23 mouse cellular contexts compared by ENCODE assay signal in genomic region chr1:55863113-55863512, GRCm38 (mm10).
DNase-seq lines count a peak whose midpoint lies in the region; ATAC-seq and TF ChIP-seq lines count a peak whose summit lies in the region.
"Had no signal": no experiment of that assay in that cellular context is flagged by ENCODE, and none has a peak within 500 bp of the region (broad histone marks: within the 10 kb centered on the region; RNA-seq: fewer than 3 reads in every experiment).

No protein-coding gene starts in this region.

- 30% methylated on average over 3 of the region's 3 CpGs for WGBS in embryonic facial prominence, embryonic 14.5 days
- WGBS in embryonic facial prominence, embryonic 10.5 days = 88% methylated on average over 3 of the region's 3 CpGs
- 52% methylated on average over 3 of the region's 3 CpGs for WGBS in limb, embryonic 14.5 days

- no peak for ATAC-seq in embryonic facial prominence, embryonic 14.5 days (ENCODE audit: low read depth)
- peak; percentile 76 for ATAC-seq in limb, embryonic 14.5 days (ENCODE audit: low FRiP score, low read depth)
- ATAC-seq: CD4-positive, CD25-positive, alpha-beta regulatory T cell, adult 4 months; forebrain, embryonic 16.5 days; hindbrain, embryonic 16.5 days; inflammation-experienced regulatory T-cells, adult 6 months had no signal

- H3K9ac ChIP-seq in embryonic facial prominence, embryonic 14.5 days (ENCODE audit: low read depth, low read length) = no peak overlapping the region
- H3K9ac ChIP-seq in limb, embryonic 14.5 days (ENCODE audit: low read depth, low read length, severe bottlenecking) = no peak overlapping the region
- H3K9ac ChIP-seq: forebrain, embryonic 12.5 days; heart, embryonic 13.5 days; hindbrain, embryonic 12.5 days had no signal

- intact Hi-C loops in heart, postnatal 10 days (cut with DNase I) = no loop called here
- intact Hi-C loops in heart, postnatal 14 days (cut with DNase I) = no loop called here

- H3K27ac ChIP-seq in embryonic facial prominence, embryonic 14.5 days (replicated peaks; ENCODE audit: low read depth, low read length) = peak overlapping the region; percentile 56
- no peak overlapping the region for H3K27ac ChIP-seq in embryonic facial prominence, embryonic 10.5 days (replicated peaks)
- H3K27ac ChIP-seq in limb, embryonic 14.5 days (replicated peaks; ENCODE audit: low read depth, low read length) = peak overlapping the region; percentile 45
- H3K27ac ChIP-seq: forebrain, embryonic 12.5 days; heart, embryonic 13.5 days; hindbrain, embryonic 12.5 days had no signal

- no peaks in the 10 kb centered on the region for H3K27me3 ChIP-seq in embryonic facial prominence, embryonic 14.5 days (replicated peaks; ENCODE audit: control insufficient read depth, insufficient read depth, low read length)
- no peaks in the 10 kb centered on the region for H3K27me3 ChIP-seq in embryonic facial prominence, embryonic 10.5 days (replicated peaks; ENCODE audit: low read depth, poor library complexity, severe bottlenecking)
- H3K27me3 ChIP-seq in limb, embryonic 14.5 days (ENCODE audit: control insufficient read depth, insufficient read depth, low read length) = no peaks in the 10 kb centered on the region
- H3K27me3 ChIP-seq: forebrain, embryonic 12.5 days; heart, embryonic 13.5 days; hindbrain, embryonic 12.5 days had no signal

- no peaks in the 10 kb centered on the region for H3K9me3 ChIP-seq in embryonic facial prominence, embryonic 14.5 days (ENCODE audit: control insufficient read depth, low read length)
- H3K9me3 ChIP-seq in embryonic facial prominence, embryonic 10.5 days = no peaks in the 10 kb centered on the region
- H3K9me3 ChIP-seq in limb, embryonic 14.5 days (ENCODE audit: control insufficient read depth, low read length) = no peaks in the 10 kb centered on the region
- H3K9me3 ChIP-seq: forebrain, embryonic 12.5 days; heart, embryonic 13.5 days; hindbrain, embryonic 12.5 days had no signal

- no peak overlapping the region for H3K4me3 ChIP-seq in embryonic facial prominence, embryonic 14.5 days (ENCODE audit: low read depth, low read length)
- H3K4me3 ChIP-seq in embryonic facial prominence, embryonic 10.5 days = no peak overlapping the region
- no peak overlapping the region for H3K4me3 ChIP-seq in limb, embryonic 14.5 days (replicated peaks; ENCODE audit: low read length)
- H3K4me3 ChIP-seq: forebrain, embryonic 12.5 days; heart, embryonic 13.5 days; hindbrain, embryonic 12.5 days had no signal

- no peak for TF ChIP-seq CTCF in brain, embryonic 14.5 days (IDR thresholded peaks at IDR 0.05; ENCODE audit: borderline replicate concordance, extremely low read depth, insufficient read depth, insufficient read length)

- H3K4me1 ChIP-seq in embryonic facial prominence, embryonic 14.5 days (ENCODE audit: control insufficient read depth, insufficient read depth, low read length) = peaks cover 6% of the 10 kb centered on the region; the same call in 1 of the 2 replicates
- no peaks in the 10 kb centered on the region for H3K4me1 ChIP-seq in embryonic facial prominence, embryonic 10.5 days
- H3K4me1 ChIP-seq in limb, embryonic 14.5 days (ENCODE audit: control insufficient read depth, insufficient read depth, low read length) = peaks cover 6% of the 10 kb centered on the region; the same call in 1 of the 2 replicates
- H3K4me1 ChIP-seq: forebrain, embryonic 12.5 days; heart, embryonic 13.5 days; hindbrain, embryonic 12.5 days had no signal

- 0 out of 2 replicates have a peak overlapping the region, but pooled peaks have one; percentile 4 for H3K4me2 ChIP-seq in embryonic facial prominence, embryonic 14.5 days (ENCODE audit: low read depth, low read length)
- H3K4me2 ChIP-seq in limb, embryonic 14.5 days (replicated peaks; ENCODE audit: low read depth, low read length, severe bottlenecking) = no peak overlapping the region
- H3K4me2 ChIP-seq: forebrain, embryonic 12.5 days; heart, embryonic 13.5 days; hindbrain, embryonic 12.5 days had no signal

- peak; percentile 70 for DNase-seq in embryonic facial prominence, embryonic 14.5 days (ENCODE audit: low spot score)
- no peak for DNase-seq in embryonic facial prominence, embryonic 10.5 days (ENCODE audit: low spot score)
- peak; percentile 4 to 10 for DNase-seq in heart, postnatal 10 days
- DNase-seq in heart, postnatal 14 days = no peak
- peak; percentile 25 for DNase-seq in brain, embryonic 14.5 days (ENCODE audit: low read depth)
- peak; percentile 68 for DNase-seq in limb, embryonic 14.5 days (ENCODE audit: low spot score)
- DNase-seq in lung, adult 18-20 months = no peak
- DNase-seq: adrenal gland, postnatal 10 days; B cell, adult 2 months; cerebellum, adult 18-20 months; cerebellum, adult 9-11 months; cerebellum, postnatal 36 days; gastrocnemius, postnatal 10 days; heart, adult 18-20 months; heart, postnatal 4 days had no signal

- H3K36me3 ChIP-seq in embryonic facial prominence, embryonic 14.5 days (ENCODE audit: control insufficient read depth, insufficient read depth, low read length) = no peaks in the 10 kb centered on the region
- H3K36me3 ChIP-seq in embryonic facial prominence, embryonic 10.5 days (replicated peaks) = no peaks in the 10 kb centered on the region
- no peaks in the 10 kb centered on the region for H3K36me3 ChIP-seq in limb, embryonic 14.5 days (ENCODE audit: control insufficient read depth, insufficient read depth, low read length)
- H3K36me3 ChIP-seq: forebrain, embryonic 12.5 days; G1E; heart, embryonic 13.5 days; hindbrain, embryonic 12.5 days had no signal

- no peak for TF ChIP-seq POLR2A in brain, embryonic 14.5 days (IDR thresholded peaks at IDR 0.05; ENCODE audit: borderline replicate concordance, extremely low read depth, insufficient read depth, insufficient read length, poor library complexity, severe bottlenecking)
- TF ChIP-seq POLR2A in limb, embryonic 14.5 days (IDR thresholded peaks at IDR 0.05; ENCODE audit: borderline replicate concordance, extremely low read depth, insufficient read depth, insufficient read length) = no peak

Comparison
In these comparisons a context has a peak if more than half of its experiments do, and no peak if none do; other contexts are left out.
1. DNase-seq: peak in embryonic facial prominence, embryonic 14.5 days (single experiment), heart, postnatal 10 days (2 of 2), brain, embryonic 14.5 days (single experiment) and limb, embryonic 14.5 days (single experiment); none in embryonic facial prominence, embryonic 10.5 days (single experiment), heart, postnatal 14 days (0 of 2) and lung, adult 18-20 months (0 of 2).